ENCODE assay signal across 20 mouse cellular contexts in the genomic region with DNA sequence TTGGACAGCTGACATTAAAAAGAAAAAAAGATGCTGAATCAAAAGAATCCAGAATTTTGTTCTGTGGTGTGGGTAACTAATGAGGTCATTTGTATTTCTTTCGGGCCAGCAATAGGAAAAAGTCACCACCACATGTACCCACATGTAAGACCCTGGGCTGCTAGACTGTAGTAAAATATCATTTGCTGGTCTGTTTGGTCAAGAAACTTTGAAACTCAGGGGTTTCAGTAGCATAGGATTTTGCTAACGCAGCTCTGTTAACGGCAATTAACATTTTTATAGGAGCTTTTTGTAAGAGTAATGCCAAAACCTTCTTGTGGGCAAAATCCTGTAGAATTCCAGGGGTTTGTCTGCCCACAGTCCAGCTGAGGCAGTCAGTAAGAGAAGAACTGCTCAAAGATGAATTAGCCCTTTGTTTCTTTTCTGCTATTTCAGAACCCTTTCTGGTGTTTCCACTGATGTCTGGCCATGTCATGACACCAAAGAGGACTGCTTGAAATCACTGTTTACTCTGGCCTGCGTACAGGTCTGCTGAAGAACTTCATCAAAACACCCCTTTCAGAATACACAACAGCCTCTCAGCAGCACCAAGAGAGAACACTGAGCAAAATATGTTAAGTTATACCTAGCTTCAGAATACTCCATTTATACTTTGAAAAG.
A peak's percentile ranks its signal among the peaks of the same experiment; 100 is the strongest.
DNase-seq lines count a peak whose midpoint lies in the region; ATAC-seq and TF ChIP-seq lines count a peak whose summit lies in the region.
"Had no signal": no experiment of that assay in that cellular context is flagged by ENCODE, and none has a peak within 500 bp of the region (broad histone marks: within the 10 kb centered on the region; RNA-seq: fewer than 3 reads in every experiment).

No protein-coding gene starts in this region.

- H3K27me3 ChIP-seq in embryonic facial prominence, embryonic 12.5 days, result no peaks in the 10 kb centered on the region
- no peaks in the 10 kb centered on the region for H3K27me3 ChIP-seq in embryonic facial prominence, embryonic 10.5 days (replicated peaks; ENCODE audit: low read depth, poor library complexity, severe bottlenecking)
- H3K27me3 ChIP-seq in hindbrain, embryonic 13.5 days, result no peaks in the 10 kb centered on the region
- no peaks in the 10 kb centered on the region for H3K27me3 ChIP-seq in hindbrain, embryonic 16.5 days (replicated peaks; ENCODE audit: control insufficient read depth, insufficient read depth, low read length)
- no peaks in the 10 kb centered on the region for H3K27me3 ChIP-seq in liver, adult 2 months (ENCODE audit: control insufficient read depth, insufficient read depth, low read length)
- no peaks in the 10 kb centered on the region for H3K27me3 ChIP-seq in limb, embryonic 15.5 days
- H3K27me3 ChIP-seq: forebrain, embryonic 13.5 days; intestine, embryonic 15.5 days; liver, embryonic 15.5 days; neural tube, embryonic 12.5 days had no signal

- no peak overlapping the region for H3K9ac ChIP-seq in embryonic facial prominence, embryonic 12.5 days
- no peak overlapping the region for H3K9ac ChIP-seq in hindbrain, embryonic 13.5 days
- no peak overlapping the region for H3K9ac ChIP-seq in hindbrain, embryonic 16.5 days (ENCODE audit: low read depth, low read length)
- H3K9ac ChIP-seq in liver, adult 2 months (ENCODE audit: low read depth, low read length), result no peak overlapping the region
- H3K9ac ChIP-seq in limb, embryonic 15.5 days, result no peak overlapping the region
- H3K9ac ChIP-seq: forebrain, embryonic 13.5 days; intestine, embryonic 15.5 days; liver, embryonic 15.5 days; neural tube, embryonic 12.5 days had no signal

- H3K4me3 ChIP-seq in embryonic facial prominence, embryonic 12.5 days, result no peak overlapping the region
- no peak overlapping the region for H3K4me3 ChIP-seq in embryonic facial prominence, embryonic 10.5 days
- no peak overlapping the region for H3K4me3 ChIP-seq in hindbrain, embryonic 13.5 days
- H3K4me3 ChIP-seq in hindbrain, embryonic 16.5 days (ENCODE audit: low read length), result no peak overlapping the region
- no peak overlapping the region for H3K4me3 ChIP-seq in liver, adult 2 months (ENCODE audit: insufficient read depth, low read depth, low read length)
- H3K4me3 ChIP-seq in limb, embryonic 15.5 days, result no peak overlapping the region
- H3K4me3 ChIP-seq: forebrain, embryonic 13.5 days; intestine, embryonic 15.5 days; liver, embryonic 15.5 days; neural tube, embryonic 12.5 days had no signal

- no peak for DNase-seq in embryonic facial prominence, embryonic 10.5 days (ENCODE audit: low spot score)
- DNase-seq in liver, adult 2 months (ENCODE audit: extremely low read depth, low read depth, low spot score), result peak; percentile 84
- DNase-seq in liver, result no peak
- DNase-seq in yolk sac, embryonic 10.5 days (ENCODE audit: low spot score), result no peak
- DNase-seq: cerebellum, adult 9-10 months; gastrocnemius, postnatal 36 days; kidney, postnatal 25 days; lung, postnatal 10 days; spleen, adult 18-20 months; thymus, adult 18-20 months had no signal

- no peak for ATAC-seq in embryonic facial prominence, embryonic 12.5 days (ENCODE audit: insufficient number of reproducible peaks, insufficient read depth, low FRiP score, low TSS enrichment)
- no peak for ATAC-seq in hindbrain, embryonic 13.5 days (ENCODE audit: low FRiP score)
- no peak for ATAC-seq in hindbrain, embryonic 16.5 days
- peak; percentile 44; the same call in 1 of the 2 replicates for ATAC-seq in limb, embryonic 15.5 days (ENCODE audit: insufficient number of reproducible peaks, low FRiP score, low TSS enrichment, low read depth)
- ATAC-seq: CD4-positive, CD25-positive, alpha-beta regulatory T cell, adult 4 months; forebrain, embryonic 13.5 days; intestine, embryonic 15.5 days had no signal

- H3K9me3 ChIP-seq in embryonic facial prominence, embryonic 12.5 days, result no peaks in the 10 kb centered on the region
- H3K9me3 ChIP-seq in embryonic facial prominence, embryonic 10.5 days, result no peaks in the 10 kb centered on the region
- H3K9me3 ChIP-seq in hindbrain, embryonic 13.5 days, result no peaks in the 10 kb centered on the region
- no peaks in the 10 kb centered on the region for H3K9me3 ChIP-seq in hindbrain, embryonic 16.5 days (ENCODE audit: control insufficient read depth, low read length)
- H3K9me3 ChIP-seq in limb, embryonic 15.5 days, result no peaks in the 10 kb centered on the region
- H3K9me3 ChIP-seq: forebrain, embryonic 13.5 days; G1E; intestine, embryonic 15.5 days; liver, embryonic 15.5 days; neural tube, embryonic 12.5 days had no signal

- H3K4me1 ChIP-seq in embryonic facial prominence, embryonic 12.5 days, result no peaks in the 10 kb centered on the region
- H3K4me1 ChIP-seq in embryonic facial prominence, embryonic 10.5 days, result peaks cover 12% of the 10 kb centered on the region
- no peaks in the 10 kb centered on the region for H3K4me1 ChIP-seq in hindbrain, embryonic 13.5 days (replicated peaks)
- H3K4me1 ChIP-seq in hindbrain, embryonic 16.5 days (ENCODE audit: control insufficient read depth, insufficient read depth, low read depth, low read length), result no peaks in the 10 kb centered on the region
- H3K4me1 ChIP-seq in liver, adult 2 months (ENCODE audit: control insufficient read depth, insufficient read depth, low read length), result peaks cover 7% of the 10 kb centered on the region; the same call in 1 of the 2 replicates
- H3K4me1 ChIP-seq in limb, embryonic 15.5 days, result 0 out of 2 replicates have a peak, but pooled peaks cover 4% of the 10 kb centered on the region
- H3K4me1 ChIP-seq: forebrain, embryonic 13.5 days; intestine, embryonic 15.5 days; neural tube, embryonic 12.5 days had no signal

- H3K36me3 ChIP-seq in embryonic facial prominence, embryonic 12.5 days, result peaks cover 19% of the 10 kb centered on the region
- H3K36me3 ChIP-seq in embryonic facial prominence, embryonic 10.5 days (replicated peaks), result peaks cover 58% of the 10 kb centered on the region
- H3K36me3 ChIP-seq in hindbrain, embryonic 13.5 days, result peaks cover 57% of the 10 kb centered on the region
- H3K36me3 ChIP-seq in hindbrain, embryonic 16.5 days (ENCODE audit: control insufficient read depth, insufficient read depth, low read length), result peaks cover 8% of the 10 kb centered on the region
- H3K36me3 ChIP-seq in liver, adult 2 months (ENCODE audit: control insufficient read depth, insufficient read depth, low read length), result peaks cover 10% of the 10 kb centered on the region
- H3K36me3 ChIP-seq in limb, embryonic 15.5 days, result peaks cover 34% of the 10 kb centered on the region

- no peaks in the 10 kb centered on the region; the same call in 1 of the 2 replicates for H3K79me2 ChIP-seq in liver, adult 2 months (ENCODE audit: control insufficient read depth, insufficient read depth, low read length)

- H3K4me2 ChIP-seq in embryonic facial prominence, embryonic 12.5 days (replicated peaks), result no peak overlapping the region
- no peak overlapping the region for H3K4me2 ChIP-seq in hindbrain, embryonic 13.5 days
- H3K4me2 ChIP-seq in hindbrain, embryonic 16.5 days (ENCODE audit: low read length), result no peak overlapping the region
- no peak overlapping the region for H3K4me2 ChIP-seq in limb, embryonic 15.5 days
- H3K4me2 ChIP-seq: forebrain, embryonic 13.5 days; intestine, embryonic 15.5 days; liver, embryonic 15.5 days; neural tube, embryonic 12.5 days had no signal

- 45% methylated on average over 4 of the region's 4 CpGs for WGBS in embryonic facial prominence, embryonic 12.5 days
- 59% methylated on average over 4 of the region's 4 CpGs for WGBS in embryonic facial prominence, embryonic 10.5 days
- 61% methylated on average over 4 of the region's 4 CpGs for WGBS in hindbrain, embryonic 13.5 days
- 61% methylated on average over 4 of the region's 4 CpGs for WGBS in hindbrain, embryonic 16.5 days
- 69% methylated on average over 4 of the region's 4 CpGs for WGBS in liver, adult 2 months
- 41% methylated on average over 4 of the region's 4 CpGs for WGBS in limb, embryonic 15.5 days

- TF ChIP-seq POLR2A in liver, adult 2 months (IDR thresholded peaks at IDR 0.05; ENCODE audit: extremely low read depth, insufficient read depth, low read length), result no peak

- no peak for TF ChIP-seq CTCF in liver, adult 2 months (IDR thresholded peaks at IDR 0.05; ENCODE audit: low read depth, low read length)

- H3K27ac ChIP-seq in embryonic facial prominence, embryonic 12.5 days, result 0 out of 2 replicates have a peak overlapping the region, but pooled peaks have one; percentile 17
- H3K27ac ChIP-seq in embryonic facial prominence, embryonic 10.5 days (replicated peaks), result no peak overlapping the region; the same call in 1 of the 2 replicates
- H3K27ac ChIP-seq in hindbrain, embryonic 13.5 days, result peak overlapping the region; percentile 35; the same call in 1 of the 2 replicates
- no peak overlapping the region; the same call in 1 of the 2 replicates for H3K27ac ChIP-seq in hindbrain, embryonic 16.5 days (ENCODE audit: low read depth, low read length)
- H3K27ac ChIP-seq in liver, adult 2 months (replicated peaks; ENCODE audit: insufficient read depth, low read depth, low read length), result no peak overlapping the region
- H3K27ac ChIP-seq in limb, embryonic 15.5 days, result peak overlapping the region; percentile 44; the same call in 1 of the 2 replicates
- H3K27ac ChIP-seq: forebrain, embryonic 13.5 days; intestine, embryonic 15.5 days; liver, embryonic 15.5 days; neural tube, embryonic 12.5 days had no signal

Comparison
In these comparisons a context has a peak if more than half of its experiments do, and no peak if none do; other contexts are left out.
1. H3K27ac ChIP-seq: peak in embryonic facial prominence, embryonic 12.5 days (single experiment), hindbrain, embryonic 13.5 days (single experiment) and limb, embryonic 15.5 days (single experiment); none in embryonic facial prominence, embryonic 10.5 days (single experiment), hindbrain, embryonic 16.5 days (single experiment) and liver, adult 2 months (single experiment).